Mouse (Mus musculus) gastrocnemius, adult 8-10 months (tissue): ENCODE results near the gene Tef. TPM values are rescaled to one million over a fixed set of nuclear protein-coding genes. Genes with fewer than 3 reads are reported as not detected.

Experiments
- DNase-seq, 2 experiments: peaks; one replicate each; pipeline ENCODE4 v3.0.0; 2022; ENCODE audit warnings: low spot score in 2 of 2
- total RNA-seq, 4 experiments: library from RNA; stranded (reverse); gene quantifications; 2 replicates each; pipeline ENCODE4 v1.2.4; 2022

Gene Tef
- 100 to 1,000 TPM; 191 to 229 (median 196) TPM for total RNA-seq

- DNase-seq = peak; percentile 99 to 100
These were observed at the start of gene Tef for GRCm38 (mm10) chr15:81802001-81802890. Gene Tef (plus strand): TSS chr15:81802421.

DNA sequence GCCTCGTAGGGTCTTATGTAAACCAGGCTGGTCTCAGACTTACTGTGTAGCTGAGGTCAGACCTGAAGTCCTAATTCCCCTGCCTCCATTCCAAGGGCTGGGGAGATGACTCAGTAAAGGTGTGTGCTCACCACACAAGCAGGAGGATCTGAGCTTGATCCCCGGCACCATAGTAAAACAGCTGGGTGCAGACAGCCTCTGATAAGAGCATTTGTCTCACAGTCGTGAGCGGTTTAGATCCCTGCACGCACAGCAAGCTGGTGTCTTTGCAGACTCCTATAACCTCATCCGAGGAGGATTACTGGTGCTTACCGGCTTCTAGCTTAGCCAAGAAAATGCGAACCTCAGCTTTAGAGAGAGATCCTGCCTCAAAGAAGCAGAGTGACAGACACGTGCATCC, 48.6 kb upstream of the Tef start:
- no peak for DNase-seq

GRCm38 (mm10) chr15:81758701-81759100, 43.5 kb upstream of the Tef start:
- DNase-seq = no peak

- DNase-seq = no peak
These were observed 42.7 kb upstream of the Tef start for GRCm38 (mm10) chr15:81759542-81759941.

GRCm38 (mm10) chr15:81760361-81761079, 41.7 kb upstream of the Tef start:
- DNase-seq = no peak

DNA sequence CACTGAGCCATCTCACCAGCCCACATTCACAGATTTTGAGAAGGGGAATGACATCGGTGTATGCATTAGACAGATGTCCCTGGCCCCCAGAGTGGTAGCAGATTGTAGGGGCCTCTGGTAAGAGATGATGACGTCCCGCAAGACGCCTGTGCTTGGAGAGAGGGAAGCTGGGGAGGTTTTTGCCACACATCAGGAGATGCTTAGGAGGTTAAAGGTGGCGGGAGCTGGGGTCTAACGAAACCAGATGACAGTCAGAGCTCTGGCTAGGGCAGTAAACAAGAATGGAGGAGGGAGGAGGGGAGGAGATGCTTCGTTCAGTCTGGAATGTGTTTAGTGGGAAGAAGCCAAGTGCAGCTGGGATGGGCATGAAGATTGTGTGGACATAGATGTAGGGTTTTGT, 40.8 kb upstream of the Tef start:
- DNase-seq = no peak

- no peak for DNase-seq
These were observed 40.3 kb upstream of the Tef start for GRCm38 (mm10) chr15:81761959-81762358.

DNA sequence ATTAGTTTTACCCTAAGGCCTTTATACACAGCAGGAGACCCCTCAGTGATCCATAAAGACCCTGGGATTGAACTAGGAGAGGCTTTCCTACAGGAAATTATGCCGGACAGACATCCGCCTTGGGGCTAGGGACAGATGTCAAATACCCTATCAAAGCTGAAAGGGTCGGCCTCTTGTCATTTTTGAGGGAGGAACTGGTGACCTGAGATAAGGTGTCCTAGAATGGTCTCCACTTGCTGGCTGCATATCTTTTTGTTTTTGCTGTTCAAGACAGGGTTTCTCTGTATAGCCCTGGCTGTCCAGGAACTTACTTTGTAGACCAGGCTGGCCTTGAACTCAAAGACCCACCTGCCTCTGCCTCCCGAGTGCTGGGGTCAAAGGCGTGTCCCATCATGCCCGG, 37.6 kb upstream of the Tef start:
- DNase-seq = no peak

GRCm38 (mm10) chr15:81765651-81766050, 36.6 kb upstream of the Tef start:
- DNase-seq = no peak

DNA sequence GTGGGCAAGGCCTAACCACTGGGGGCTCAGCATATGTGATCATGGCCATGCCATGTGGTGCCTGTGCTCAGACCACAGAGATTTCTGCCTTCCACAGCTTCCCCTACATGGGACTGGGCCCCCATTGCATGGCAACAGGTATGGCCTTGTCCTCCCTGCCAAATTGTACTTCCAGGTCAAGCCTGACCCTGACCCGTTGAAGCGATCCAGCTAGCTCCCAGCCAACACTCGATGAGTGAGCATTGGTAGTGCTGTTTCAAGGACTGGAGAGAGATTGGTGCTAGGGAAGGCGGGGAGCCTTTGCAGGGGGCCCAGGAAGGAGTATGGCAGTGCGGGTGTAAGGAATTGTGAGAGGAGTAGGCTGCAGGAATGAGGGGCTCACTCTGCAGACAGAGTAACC, 35.8 kb upstream of the Tef start:
- no peak for DNase-seq

DNA sequence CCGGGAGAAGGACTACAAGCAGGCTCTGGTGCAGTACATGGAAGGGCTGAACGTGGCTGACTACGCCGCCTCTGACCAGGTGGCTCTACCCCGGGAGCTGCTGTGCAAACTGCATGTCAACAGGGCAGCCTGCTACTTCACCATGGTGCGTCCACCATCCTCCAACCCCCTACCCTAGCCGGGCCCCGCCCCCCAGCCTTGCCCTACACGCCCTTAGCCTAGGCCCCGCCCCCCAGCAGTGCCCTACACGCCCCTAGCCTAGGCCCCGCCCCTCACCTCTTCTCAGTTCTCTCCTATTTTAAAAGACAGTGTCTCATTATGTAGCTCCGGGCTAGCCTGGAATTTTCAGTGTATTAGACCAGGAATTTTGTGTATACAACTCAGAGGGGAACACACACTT, 33.2 kb upstream of the Tef start:
- DNase-seq = no peak

GRCm38 (mm10) chr15:81772431-81773120, 29.6 kb upstream of the Tef start:
- DNase-seq = no peak

GRCm38 (mm10) chr15:81774505-81775171, 27.6 kb upstream of the Tef start:
- peak in 1 of 2 experiments; percentile 40 for DNase-seq

DNA sequence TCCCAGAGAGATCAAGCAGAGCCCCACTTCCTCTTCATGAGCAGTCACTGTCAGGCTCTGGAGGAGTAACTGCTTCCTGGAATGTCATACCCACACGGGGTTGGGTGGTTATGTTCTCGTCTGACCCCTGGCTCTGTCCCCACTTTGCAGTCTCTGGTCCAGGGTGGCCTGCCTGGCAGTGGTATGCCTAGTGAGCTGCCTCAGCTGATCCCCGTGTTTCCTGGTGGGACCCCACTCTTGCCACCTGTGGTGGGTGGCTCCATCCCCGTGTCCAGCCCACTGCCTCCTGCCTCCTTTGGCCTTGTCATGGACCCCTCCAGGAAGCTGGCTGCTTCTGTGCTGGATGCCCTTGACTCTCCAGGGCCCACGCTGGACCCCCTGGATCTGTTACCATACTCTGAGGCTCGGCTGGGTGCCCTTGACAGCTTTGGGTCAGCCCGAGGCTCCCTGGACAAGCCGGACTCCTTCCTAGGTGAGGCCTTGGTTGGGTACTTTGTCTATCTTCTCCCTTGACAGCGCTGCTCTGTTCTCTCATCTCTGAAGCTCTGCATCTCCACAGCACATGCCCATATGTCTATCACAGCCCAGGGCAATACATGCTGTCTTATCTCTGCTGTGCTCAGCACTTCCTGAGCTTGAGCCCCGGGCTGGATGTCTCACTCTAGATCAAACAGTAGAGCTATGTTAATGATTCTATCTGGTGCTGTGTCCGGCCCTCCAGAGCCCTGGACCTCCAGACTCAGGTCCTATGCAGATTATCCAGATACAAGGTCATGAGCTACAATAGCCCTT, 25.4 kb upstream of the Tef start:
- no peak for DNase-seq

DNA sequence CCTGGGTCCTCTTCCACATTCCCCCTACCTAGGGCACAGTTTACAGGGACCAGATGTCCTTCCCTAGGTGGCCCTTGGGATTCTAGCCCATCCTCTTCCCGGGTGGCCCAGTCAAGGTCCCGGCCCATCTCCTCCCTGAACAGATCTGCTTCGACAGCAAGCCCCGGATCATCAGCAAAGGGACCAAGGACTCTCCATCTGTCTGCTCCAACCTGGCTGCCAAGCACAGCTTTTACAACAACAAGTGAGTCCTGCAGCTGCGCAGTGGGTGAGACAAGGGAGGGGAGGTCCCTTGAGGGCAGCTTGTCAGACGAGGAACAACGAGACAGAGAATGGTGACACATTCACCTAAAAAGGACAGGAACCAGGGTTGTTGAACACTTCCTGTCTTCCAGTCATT, 20.4 kb upstream of the Tef start:
- DNase-seq = no peak

DNA sequence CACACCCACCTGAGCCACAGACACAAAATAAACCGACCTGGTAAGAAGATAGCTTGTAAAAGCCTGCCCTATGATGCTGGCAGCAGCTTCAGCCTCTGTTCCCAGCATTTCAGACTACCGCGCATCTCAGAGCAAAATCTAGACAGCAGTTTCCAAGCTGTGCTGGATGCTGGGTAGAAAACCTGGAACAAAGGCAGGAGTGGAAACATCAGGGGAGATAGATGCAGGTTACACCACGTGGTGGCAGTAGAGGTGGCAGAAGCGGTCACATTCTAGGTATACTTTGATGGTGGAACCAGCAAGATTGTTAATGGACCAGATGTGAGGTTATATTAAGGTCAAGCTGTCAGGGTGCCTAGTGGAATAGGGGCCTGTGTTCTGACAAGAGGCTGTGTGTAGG, 17.5 kb upstream of the Tef start:
- DNase-seq = no peak

- DNase-seq = no peak
These were observed 16.5 kb upstream of the Tef start for GRCm38 (mm10) chr15:81785701-81786100.

DNA sequence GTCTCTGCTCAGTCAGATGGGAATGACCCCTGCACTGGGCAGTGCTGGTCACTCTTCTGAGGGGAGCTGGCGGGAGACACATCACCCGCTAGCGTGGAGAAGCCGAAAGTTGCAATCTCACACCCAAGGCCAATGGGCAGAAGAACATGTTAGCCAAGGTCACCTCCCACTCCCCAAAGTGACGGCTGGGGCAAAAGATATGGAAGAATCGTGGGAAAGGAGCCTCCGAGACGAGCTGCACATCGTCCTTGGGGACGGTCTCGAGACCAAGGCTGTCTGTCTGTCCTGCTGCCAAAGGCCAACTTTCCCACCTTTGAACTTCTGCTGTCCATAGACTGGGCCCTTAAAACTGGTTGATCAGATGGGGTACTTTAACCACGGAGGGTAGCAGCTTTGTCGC, 14.7 kb upstream of the Tef start:
- no peak for DNase-seq

DNA sequence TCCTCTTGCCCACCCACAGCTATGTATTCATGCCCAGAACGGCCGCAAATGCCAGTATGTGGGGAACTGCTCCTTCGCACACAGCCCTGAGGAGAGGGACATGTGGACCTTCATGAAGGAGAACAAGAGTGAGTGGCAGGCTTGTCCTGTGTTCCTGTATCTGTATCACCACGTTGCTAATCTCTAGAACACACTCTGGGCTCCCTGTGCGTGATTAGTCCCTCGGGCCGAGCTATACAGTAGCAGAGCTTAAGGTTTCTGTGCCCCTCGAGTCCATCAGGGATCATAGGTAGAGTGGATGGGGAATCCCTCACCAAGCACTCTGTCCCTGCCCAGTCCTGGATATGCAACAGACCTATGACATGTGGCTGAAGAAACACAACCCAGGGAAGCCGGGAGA, 9.8 kb upstream of the Tef start:
- no peak for DNase-seq

DNA sequence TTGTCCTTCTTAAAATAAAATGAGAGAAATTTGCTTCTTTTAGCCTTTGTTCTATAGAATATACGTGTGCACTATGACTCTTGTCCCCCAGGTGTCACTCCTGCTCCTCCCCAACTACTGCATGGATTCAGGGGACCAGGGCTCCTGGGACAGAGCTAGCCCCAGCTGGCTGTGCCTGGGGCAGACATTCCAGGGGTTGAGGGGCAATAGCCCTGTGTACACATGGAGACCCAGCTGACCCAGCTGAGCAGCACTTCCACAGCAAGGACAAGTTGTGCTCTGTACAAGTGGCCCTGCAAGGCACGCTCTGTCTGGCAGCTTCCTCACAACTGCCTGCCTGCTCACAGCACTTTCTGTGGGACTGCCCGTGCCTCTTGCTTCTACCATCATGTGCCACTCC, 6.0 kb upstream of the Tef start:
- DNase-seq = no peak

- peak in 1 of 2 experiments; percentile 62 for DNase-seq
These were observed 4.4 kb upstream of the Tef start for GRCm38 (mm10) chr15:81797861-81798260.
